Mouse (Mus musculus) cerebellum, postnatal 25 days (tissue): ENCODE data around the gene Hpgd.
A peak's percentile ranks its signal among the peaks of the same experiment; 100 is the strongest.
"Not testable (repeated sequence)": the region's sequence is repeated elsewhere in the genome, so short reads cannot be mapped to it uniquely, and the experiment has no call there.

ENCODE experiments used
- DNase-seq, 2 experiments: peaks; one replicate each; pipeline ENCODE4 v3.0.0; 2021; ENCODE audit warnings: mixed read lengths in 2 of 2

Gene Hpgd

GRCm38 (mm10) chr8:56294373-56294877, at the start of gene Hpgd:
Gene Hpgd, plus strand, starts transcription at chr8:56294585.
- peak; percentile 15 to 45 for DNase-seq

- not testable (repeated sequence) for DNase-seq
Measured at GRCm38 (mm10) chr8:56251728-56252127, 42.7 kb upstream of the Hpgd start.

GRCm38 (mm10) chr8:56252314-56252713, 42.1 kb upstream of the Hpgd start:
- no peak for DNase-seq

- DNase-seq = no peak
Measured at GRCm38 (mm10) chr8:56261190-56261589, 33.2 kb upstream of the Hpgd start.

GRCm38 (mm10) chr8:56269687-56270663, 24.4 kb upstream of the Hpgd start:
- no peak for DNase-seq

GRCm38 (mm10) chr8:56272934-56273333, 21.5 kb upstream of the Hpgd start:
- no peak for DNase-seq

GRCm38 (mm10) chr8:56275316-56275715, 19.1 kb upstream of the Hpgd start:
- DNase-seq = no peak

GRCm38 (mm10) chr8:56277810-56278528, 16.4 kb upstream of the Hpgd start:
- DNase-seq = no peak

GRCm38 (mm10) chr8:56278545-56279063, 15.8 kb upstream of the Hpgd start:
- DNase-seq = no peak

- DNase-seq = no peak
Measured at GRCm38 (mm10) chr8:56283936-56284335, 10.4 kb upstream of the Hpgd start.

- DNase-seq = no peak
Measured at GRCm38 (mm10) chr8:56284957-56285356, 9.4 kb upstream of the Hpgd start.

GRCm38 (mm10) chr8:56286717-56287116, 7.7 kb upstream of the Hpgd start:
- no peak for DNase-seq

- DNase-seq = no peak
Measured at GRCm38 (mm10) chr8:56287370-56288072, 6.9 kb upstream of the Hpgd start.

GRCm38 (mm10) chr8:56292318-56292717, 2.1 kb upstream of the Hpgd start:
- no peak for DNase-seq

GRCm38 (mm10) chr8:56293480-56293879, 905 bp upstream of the Hpgd start:
- peak in 1 of 2 experiments; percentile 9 for DNase-seq

GRCm38 (mm10) chr8:56294886-56295555, 636 bp downstream of the Hpgd start:
- DNase-seq = no peak

GRCm38 (mm10) chr8:56299421-56299820, 5.0 kb downstream of the Hpgd start:
- DNase-seq = no peak

- DNase-seq = not testable (repeated sequence)
Measured at GRCm38 (mm10) chr8:56301303-56301702, 6.9 kb downstream of the Hpgd start.

- no peak for DNase-seq
Measured at GRCm38 (mm10) chr8:56304595-56304994, 10.2 kb downstream of the Hpgd start.

- DNase-seq = no peak
Measured at GRCm38 (mm10) chr8:56313622-56314021, 19.2 kb downstream of the Hpgd start.

GRCm38 (mm10) chr8:56315189-56315588, 20.8 kb downstream of the Hpgd start:
- DNase-seq = no peak

GRCm38 (mm10) chr8:56323276-56323675, 28.9 kb downstream of the Hpgd start:
- no peak for DNase-seq
